ENCODE assay signal across 8 mouse cellular contexts in the genomic region with DNA sequence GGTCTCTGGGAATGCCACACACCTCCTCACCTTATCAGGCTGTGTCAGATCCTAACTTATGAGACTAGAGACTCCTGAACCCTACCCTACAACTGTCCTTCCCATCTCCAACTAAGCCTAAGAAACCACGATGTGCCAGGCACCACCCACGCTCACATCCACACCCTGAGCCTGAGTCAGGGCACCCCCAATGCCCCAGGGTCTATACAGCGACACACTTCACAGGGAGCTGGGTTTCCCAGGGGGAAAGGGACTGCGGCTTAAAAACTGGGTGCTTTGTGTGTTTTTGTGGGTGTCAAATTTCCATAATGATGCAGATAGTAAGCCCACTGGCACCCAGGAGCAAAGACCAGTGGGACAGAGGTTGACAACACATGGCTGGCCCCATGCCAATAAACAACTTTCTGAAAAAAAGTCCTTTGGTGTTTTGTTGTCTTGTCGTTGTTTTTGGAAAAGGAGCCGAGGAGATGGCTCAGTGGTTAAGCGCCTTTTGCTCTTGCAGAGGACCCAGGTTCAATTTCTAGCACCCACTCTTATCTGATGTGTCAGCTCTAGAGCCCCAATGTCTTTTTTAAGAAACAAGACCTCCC. TPM values are rescaled to one million over a fixed set of nuclear protein-coding genes. Genes with fewer than 3 reads are reported as not detected.
DNase-seq lines count a peak whose midpoint lies in the region; ATAC-seq lines count a peak whose summit lies in the region.

No protein-coding gene starts in this region.

- 0 out of 2 replicates have a peak overlapping the region, but pooled peaks have one; percentile 48 for H3K9ac ChIP-seq in heart, embryonic 15.5 days
- H3K9ac ChIP-seq in midbrain, embryonic 12.5 days (replicated peaks) = no peak overlapping the region

- no peak overlapping the region for H3K4me3 ChIP-seq in heart, embryonic 15.5 days
- no peak overlapping the region for H3K4me3 ChIP-seq in hindbrain, embryonic 10.5 days
- H3K4me3 ChIP-seq in midbrain, embryonic 12.5 days = no peak overlapping the region

- no peaks in the 10 kb centered on the region for H3K9me3 ChIP-seq in heart, embryonic 15.5 days (replicated peaks)
- H3K9me3 ChIP-seq in hindbrain, embryonic 10.5 days = no peaks in the 10 kb centered on the region
- H3K9me3 ChIP-seq in midbrain, embryonic 12.5 days = no peaks in the 10 kb centered on the region

- no peak for DNase-seq in heart, adult 18-20 months
- DNase-seq in Muller cell, postnatal 12 days (ENCODE audit: inconsistent ontology term) = peak; percentile 25
- no peak for DNase-seq in hindbrain, embryonic 10.5 days (ENCODE audit: low spot score)
- no peak for DNase-seq in gastrocnemius, adult 8-10 months (ENCODE audit: low spot score in 2 of 2)
- no peak for DNase-seq in right cerebral cortex, postnatal 36 days (ENCODE audit: low spot score in 2 of 2)
- DNase-seq in gastrocnemius, postnatal 36 days = no peak

- H3K36me3 ChIP-seq in heart, embryonic 15.5 days = no peaks in the 10 kb centered on the region; the same call in 1 of the 2 replicates
- H3K36me3 ChIP-seq in hindbrain, embryonic 10.5 days = peaks cover 48% of the 10 kb centered on the region
- H3K36me3 ChIP-seq in midbrain, embryonic 12.5 days = peaks cover 18% of the 10 kb centered on the region; the same call in 1 of the 2 replicates

- H3K4me2 ChIP-seq in heart, embryonic 15.5 days = no peak overlapping the region
- no peak overlapping the region for H3K4me2 ChIP-seq in midbrain, embryonic 12.5 days (replicated peaks)

- intact Hi-C loops in gastrocnemius, postnatal 36 days (cut with DNase I) = no loop called here

- WGBS in heart, embryonic 15.5 days = 80% methylated on average over 7 of the region's 7 CpGs
- 79% methylated on average over 7 of the region's 7 CpGs for WGBS in hindbrain, embryonic 10.5 days
- WGBS in midbrain, embryonic 12.5 days = 76% methylated on average over 7 of the region's 7 CpGs

- no peak for ATAC-seq in heart, embryonic 15.5 days (replicated peaks; ENCODE audit: insufficient number of reproducible peaks, insufficient read depth, low FRiP score, low read depth)
- no peak for ATAC-seq in midbrain, embryonic 12.5 days (ENCODE audit: low FRiP score, low read depth)

- no peaks in the 10 kb centered on the region for H3K27me3 ChIP-seq in heart, embryonic 15.5 days
- H3K27me3 ChIP-seq in hindbrain, embryonic 10.5 days (ENCODE audit: insufficient read depth, poor library complexity, severe bottlenecking) = no peaks in the 10 kb centered on the region
- no peaks in the 10 kb centered on the region for H3K27me3 ChIP-seq in midbrain, embryonic 12.5 days

- H3K4me1 ChIP-seq in heart, embryonic 15.5 days (replicated peaks) = peaks cover 85% of the 10 kb centered on the region
- H3K4me1 ChIP-seq in hindbrain, embryonic 10.5 days (replicated peaks) = peaks cover 85% of the 10 kb centered on the region
- H3K4me1 ChIP-seq in midbrain, embryonic 12.5 days = peaks cover 73% of the 10 kb centered on the region

- H3K27ac ChIP-seq in heart, embryonic 15.5 days = peak overlapping the region; percentile 94
- H3K27ac ChIP-seq in hindbrain, embryonic 10.5 days = peak overlapping the region; percentile 90
- peak overlapping the region; percentile 90 for H3K27ac ChIP-seq in midbrain, embryonic 12.5 days (replicated peaks)

RNA-seq across cellular contexts. Expression of a gene that starts 42.1 kb away (rescaled TPM):
- polyA plus RNA-seq in heart, embryonic 15.5 days (2015; fragmentation: Nextera tagmentation; extraction: Ambion mirVana) = 39.1 and 40.7 TPM in 2 replicates
- 10 to 100 TPM; 41.2 to 44.8 TPM for total RNA-seq in heart, adult 18-20 months (2021)
- 60.0 and 65.2 TPM in 2 replicates for polyA plus RNA-seq in hindbrain, embryonic 10.5 days (2016; fragmentation: Nextera tagmentation; extraction: Ambion mirVana)
- 70.6 and 71.2 TPM in 2 replicates for polyA plus RNA-seq in midbrain, embryonic 12.5 days (2016; fragmentation: Nextera tagmentation; extraction: Ambion mirVana)
- total RNA-seq in gastrocnemius, adult 8-10 months (2022) = 10 to 100 TPM; 11.4 to 14.4 (median 13.5) TPM
- total RNA-seq in gastrocnemius, postnatal 36 days (2021) = 10 to 100 TPM; 12.7 to 17.3 TPM
